Mouse (Mus musculus): ENCODE results near the gene Dst.

DNA sequence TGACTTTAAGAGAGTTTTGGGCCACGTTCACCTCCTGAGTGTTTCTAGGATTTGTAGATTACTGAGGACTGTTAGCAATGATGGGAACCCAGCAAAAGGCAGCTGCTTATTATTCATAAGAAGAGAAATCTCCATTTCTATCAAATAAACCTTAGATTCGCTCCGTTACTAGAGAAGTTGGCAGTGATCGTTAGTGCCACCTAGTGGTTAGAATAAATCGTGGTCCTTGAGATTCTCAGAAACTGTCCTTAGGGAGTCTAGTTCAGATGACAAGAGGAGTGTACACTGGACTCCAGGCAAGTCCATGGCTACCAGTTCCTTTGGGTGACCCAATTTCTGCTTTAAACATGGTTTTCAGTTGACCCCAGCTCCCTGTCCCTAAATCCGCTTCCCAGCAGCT, 58.3 kb downstream of the Dst start:
- no peak for TF ChIP-seq CTCF (IDR thresholded peaks at IDR 0.05; ENCODE audit: control insufficient read depth, insufficient read depth, low read length)
- TF ChIP-seq POLR2A (IDR thresholded peaks at IDR 0.05; ENCODE audit: borderline replicate concordance, control insufficient read depth, low read depth, low read length): no peak
